Mouse (Mus musculus) hindlimb bud, embryonic 11.5 days (tissue): ENCODE measurements around the gene Ccl24.
"Not testable (repeated sequence)": the region's sequence is repeated elsewhere in the genome, so short reads cannot be mapped to it uniquely, and the experiment has no call there.

Experiments
- DNase-seq: peaks from one replicate; pipeline ENCODE4 v3.0.0-alpha.2; 2012; ENCODE audit warnings: low read depth, low spot score; ENCODE audit errors: extremely low spot score

The Ccl24 gene

DNA sequence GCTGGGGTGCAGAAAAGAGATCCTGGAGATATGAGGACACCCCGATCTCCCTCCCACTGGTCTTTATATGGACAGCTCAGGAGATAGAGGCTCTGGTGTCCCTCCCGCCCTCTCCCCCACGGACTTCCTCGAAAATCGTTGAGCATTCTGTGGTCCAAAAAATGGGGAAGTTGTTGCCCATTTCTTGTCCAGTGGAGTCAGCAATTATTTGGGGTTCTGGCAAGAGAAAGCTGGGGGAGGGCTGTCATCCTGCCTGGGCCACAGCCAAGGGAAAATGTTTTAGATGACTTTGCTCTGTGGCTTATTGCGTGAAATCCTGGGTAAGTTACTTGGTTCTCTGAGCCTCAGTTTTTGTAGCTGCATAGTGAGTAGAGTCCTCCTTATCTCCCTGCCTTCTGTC, at the start of gene Ccl24:
TSS of gene Ccl24 (minus strand) at position 44 of the 400 bp plus-strand sequence.
- no peak for DNase-seq

GRCm38 (mm10) chr5:135621725-135622124, 48.9 kb upstream of the Ccl24 start:
- DNase-seq, result no peak

GRCm38 (mm10) chr5:135620526-135620925, 47.7 kb upstream of the Ccl24 start:
- DNase-seq, result no peak

DNA sequence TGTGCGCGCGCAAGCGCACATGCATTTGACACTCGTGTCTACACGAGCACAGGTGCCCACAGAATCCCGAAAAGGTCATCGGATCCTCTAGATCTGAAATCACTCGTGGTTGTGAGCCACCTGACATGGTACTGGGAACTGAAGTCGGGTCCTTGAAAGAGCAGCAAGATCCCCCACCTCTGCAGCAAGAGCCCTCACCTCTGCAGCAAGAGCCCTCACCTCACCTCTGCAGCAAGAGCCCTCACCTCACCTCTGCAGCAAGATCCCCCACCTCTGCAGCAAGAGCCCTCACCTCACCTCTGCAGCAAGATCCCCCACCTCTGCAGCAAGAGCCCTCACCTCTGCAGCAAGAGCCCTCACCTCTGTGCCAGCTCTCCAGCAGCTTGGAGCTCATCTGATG, 46.9 kb upstream of the Ccl24 start:
- not testable (repeated sequence) for DNase-seq

GRCm38 (mm10) chr5:135609794-135610193, 36.9 kb upstream of the Ccl24 start:
- DNase-seq, result no peak

GRCm38 (mm10) chr5:135607581-135607980, 34.7 kb upstream of the Ccl24 start:
- DNase-seq, result no peak

DNA sequence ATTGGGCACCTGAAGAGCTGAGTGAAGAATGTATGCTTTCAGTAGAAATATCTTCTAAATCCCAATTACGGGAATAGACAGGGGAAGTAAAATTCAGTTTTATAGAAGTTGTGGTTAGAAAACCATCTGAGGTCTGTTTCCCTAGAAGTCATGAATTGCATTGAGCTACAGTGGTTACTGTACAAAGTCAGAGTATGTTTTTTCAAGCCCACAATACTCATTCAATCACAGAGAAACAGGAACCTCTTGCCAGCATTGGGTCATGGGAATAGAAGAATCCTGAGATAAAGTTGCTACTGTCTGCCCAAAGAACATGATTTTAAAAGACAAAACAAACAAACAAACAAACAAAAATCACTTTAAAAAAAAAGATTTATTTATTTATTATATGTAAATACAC, 33.9 kb upstream of the Ccl24 start:
- not testable (repeated sequence) for DNase-seq

GRCm38 (mm10) chr5:135604643-135605042, 31.8 kb upstream of the Ccl24 start:
- DNase-seq, result not testable (repeated sequence)

DNA sequence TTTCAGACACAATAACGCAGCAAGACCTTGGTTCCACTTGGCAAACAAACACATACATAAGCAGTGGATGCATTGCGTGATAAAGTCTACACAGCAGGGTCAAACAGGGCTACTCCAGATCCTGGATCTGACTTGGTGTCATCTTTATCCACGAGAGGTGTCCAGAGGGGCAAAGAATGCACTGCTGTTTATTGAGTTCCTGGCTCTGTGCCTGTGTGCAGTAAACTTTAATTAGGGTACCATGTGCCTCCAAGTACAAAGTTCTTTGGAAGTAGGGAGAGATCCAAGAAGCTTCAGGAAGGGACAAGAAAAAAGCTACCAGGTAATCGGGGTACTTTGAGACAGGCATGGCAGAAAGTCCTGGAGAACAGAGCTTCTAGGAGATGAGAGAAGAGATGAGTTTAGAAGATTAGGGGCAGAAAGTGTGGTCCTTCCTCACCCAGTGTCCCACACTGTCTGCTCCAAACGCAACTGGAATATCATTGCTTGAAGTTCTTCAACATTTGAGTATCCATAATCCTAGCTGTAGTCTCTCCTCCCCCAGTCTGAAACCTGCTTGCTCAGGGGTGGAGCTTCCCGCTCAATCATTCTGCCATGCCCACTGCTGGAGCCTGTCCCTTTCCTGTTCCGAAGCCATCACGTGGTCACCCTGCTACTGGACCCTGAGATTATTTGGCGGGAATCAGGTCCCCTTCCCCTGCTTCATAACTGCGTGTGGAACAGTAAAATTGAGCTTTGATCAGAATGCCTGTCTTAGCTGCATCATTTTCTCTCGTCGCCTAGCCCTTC, 17.3 kb upstream of the Ccl24 start:
- no peak for DNase-seq

DNA sequence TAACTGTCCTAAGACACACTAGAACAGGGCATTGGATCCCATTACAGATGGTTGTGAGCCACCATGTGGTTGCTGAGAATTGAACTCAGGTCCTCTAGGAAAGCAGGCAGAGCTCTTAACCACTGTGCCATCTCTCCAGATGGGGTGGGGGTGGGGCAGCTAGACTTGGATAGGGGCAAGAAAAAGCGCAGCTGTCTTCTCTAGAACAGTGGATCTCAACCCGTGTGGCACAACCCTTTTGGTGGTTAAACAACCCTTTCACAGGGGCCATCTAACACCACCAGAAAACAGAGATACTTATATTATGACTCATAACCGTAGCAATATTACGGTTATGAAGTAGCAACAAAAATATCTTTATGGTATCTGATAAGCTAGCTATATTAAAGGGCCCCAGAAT, 14.9 kb upstream of the Ccl24 start:
- DNase-seq, result no peak

GRCm38 (mm10) chr5:135585691-135586090, 12.8 kb upstream of the Ccl24 start:
- DNase-seq, result no peak

DNA sequence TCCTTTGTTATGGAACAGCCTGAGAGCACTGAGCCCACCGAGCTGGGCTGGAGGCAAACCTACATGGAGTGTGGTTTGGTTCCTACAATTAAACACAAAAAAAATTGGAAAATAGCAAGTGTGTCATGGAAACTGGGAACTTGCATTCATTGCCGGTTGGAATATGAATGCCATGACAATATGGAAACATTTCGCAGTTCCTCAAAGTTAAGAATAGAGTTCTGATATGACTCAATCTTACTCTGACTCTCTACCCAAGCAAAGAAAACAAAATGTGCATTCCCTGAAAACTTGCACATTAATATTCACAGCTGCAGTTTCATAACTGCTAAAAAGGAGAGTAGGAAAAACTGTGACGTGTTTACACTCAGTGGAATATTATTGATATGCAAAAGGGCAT, 9.5 kb upstream of the Ccl24 start:
- DNase-seq, result no peak

- no peak for DNase-seq
Measured at GRCm38 (mm10) chr5:135579331-135579751, 6.5 kb upstream of the Ccl24 start.

- DNase-seq, result no peak
Measured at GRCm38 (mm10) chr5:135576055-135576454, 3.2 kb upstream of the Ccl24 start.

DNA sequence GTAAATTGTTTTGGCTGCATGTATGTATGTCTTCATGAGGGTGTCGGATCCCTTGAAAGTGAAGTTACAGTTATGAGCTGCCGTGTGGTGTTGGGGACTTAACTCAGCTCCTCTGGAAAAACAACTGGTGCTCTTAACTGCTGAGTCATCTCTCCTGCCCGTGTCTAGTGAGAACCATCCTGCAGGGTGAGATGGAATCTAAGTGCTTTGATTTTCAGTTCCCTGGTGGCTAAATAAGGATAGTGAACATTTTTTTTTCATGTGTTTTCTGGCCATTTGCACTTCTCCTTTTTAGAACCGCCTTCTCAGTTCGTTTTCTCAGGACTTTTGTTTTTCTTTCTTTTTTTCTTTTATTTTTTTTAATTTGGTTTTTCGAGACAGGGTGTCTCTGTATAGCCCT, 4.2 kb downstream of the Ccl24 start:
- no peak for DNase-seq

DNA sequence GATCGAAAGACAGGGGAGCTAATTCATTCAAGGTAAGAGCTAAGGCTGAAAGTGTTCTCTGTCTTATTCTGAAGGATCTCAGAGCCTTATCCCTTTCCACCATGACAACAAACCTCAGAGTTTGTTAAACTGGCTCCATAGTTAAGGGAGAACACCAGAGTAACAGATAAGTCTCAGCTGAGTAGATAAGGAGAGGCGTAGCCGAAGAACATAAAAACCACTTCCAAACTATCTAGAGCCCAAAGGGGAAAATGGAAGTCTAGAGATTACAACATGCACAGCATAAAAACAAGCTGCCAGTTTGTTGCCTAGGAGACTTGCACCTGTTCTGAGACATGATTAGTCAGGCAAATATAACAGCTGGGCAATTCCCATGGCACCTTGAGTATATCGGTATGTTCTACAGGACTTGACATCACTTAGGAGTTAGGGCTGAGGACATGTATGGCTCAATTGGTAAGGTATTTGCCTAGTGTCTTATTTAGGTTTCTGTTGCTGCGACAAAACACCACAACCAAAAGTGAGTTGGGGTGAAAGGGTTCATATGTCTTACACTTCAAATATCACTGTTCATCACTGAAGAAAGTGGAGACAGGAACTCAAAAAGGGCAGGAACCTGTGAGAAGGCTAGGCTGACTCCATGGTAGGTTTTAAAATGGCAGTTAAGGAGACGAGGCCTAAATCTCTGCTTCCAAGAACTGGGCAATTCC, 5.1 kb downstream of the Ccl24 start:
- DNase-seq, result no peak

- no peak for DNase-seq
Measured at GRCm38 (mm10) chr5:135563469-135563868, 9.4 kb downstream of the Ccl24 start, which contains the start of gene Ccl26. Gene Ccl26 (minus strand): TSS chr5:135563569.

DNA sequence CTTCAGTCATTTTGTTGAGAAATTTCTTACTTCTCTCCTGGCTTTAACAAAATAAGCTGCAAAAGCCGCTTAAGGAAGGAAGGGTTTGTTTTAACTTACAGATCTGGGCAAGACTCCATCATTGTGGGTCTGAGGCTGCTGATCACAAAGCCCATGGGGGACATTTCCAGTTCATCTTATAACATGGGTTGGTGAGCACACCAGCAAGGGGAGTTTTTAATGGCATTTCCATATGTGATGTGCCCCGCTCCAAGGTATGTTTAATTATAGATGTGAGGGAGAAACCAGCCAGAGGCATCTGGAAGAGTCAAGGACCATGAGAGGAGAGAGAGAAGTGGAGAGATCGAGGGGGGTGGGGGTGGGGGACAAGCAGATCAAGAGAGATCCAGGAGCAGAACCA, 15.2 kb downstream of the Ccl24 start:
- DNase-seq, result no peak

GRCm38 (mm10) chr5:135557051-135557450, 15.8 kb downstream of the Ccl24 start:
- no peak for DNase-seq

DNA sequence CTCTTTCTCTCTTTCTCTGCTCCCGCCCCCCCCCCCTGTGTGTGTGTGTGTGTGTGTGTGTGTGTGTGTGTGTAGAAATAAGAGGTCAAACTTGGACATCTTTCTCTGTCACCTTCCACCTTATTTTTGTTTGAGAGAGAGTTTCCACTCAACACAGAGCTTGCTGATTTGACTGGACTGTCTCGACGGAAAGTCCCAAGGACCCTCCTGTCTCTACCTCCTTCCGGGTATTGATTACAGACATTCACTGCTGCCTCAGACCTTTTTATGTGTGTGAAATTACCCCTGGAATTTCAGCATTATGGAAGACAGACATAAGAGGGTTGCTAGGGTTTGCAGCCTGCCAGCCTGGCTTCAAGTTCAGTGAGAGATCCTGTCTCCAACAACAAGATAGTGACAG, 16.6 kb downstream of the Ccl24 start:
- DNase-seq, result no peak

DNA sequence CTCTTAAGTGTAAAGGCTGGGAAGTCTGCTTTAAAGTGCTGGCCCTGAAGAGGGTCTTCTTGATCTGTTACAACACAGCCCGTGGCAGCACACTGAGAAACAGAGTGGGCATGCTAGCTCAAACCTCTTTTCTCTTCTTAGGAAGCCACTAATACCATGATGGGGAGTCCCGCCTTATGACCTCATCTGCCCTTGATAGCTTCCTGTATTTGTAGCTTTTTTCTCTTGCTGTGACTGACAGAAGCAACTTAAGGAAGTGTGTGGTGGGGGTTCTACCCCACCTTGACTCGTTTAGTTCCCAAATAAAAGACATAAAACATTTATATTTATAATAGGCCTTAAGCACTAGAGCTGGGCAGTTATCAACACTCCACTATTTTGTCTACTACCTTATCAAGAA, 21.3 kb downstream of the Ccl24 start:
- DNase-seq, result no peak

DNA sequence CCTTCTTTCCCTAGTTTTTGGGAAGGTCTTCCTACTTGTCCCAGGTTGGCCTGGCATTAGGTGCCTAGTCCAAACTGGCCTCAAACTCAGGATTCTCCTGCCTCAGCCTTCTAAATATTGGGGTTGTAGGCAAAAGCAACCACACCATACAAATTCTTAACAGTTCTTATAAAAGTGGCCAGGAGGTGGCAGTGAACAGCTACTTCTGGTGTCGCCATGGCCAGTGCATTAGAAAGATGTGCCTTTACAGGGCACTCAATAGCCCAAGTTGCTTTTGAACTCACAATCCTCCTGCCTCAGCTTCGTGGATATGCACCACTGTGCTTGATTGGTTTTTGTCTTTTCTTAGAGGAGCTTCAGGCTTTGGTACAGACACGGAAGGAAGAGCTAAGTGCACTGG, 21.9 kb downstream of the Ccl24 start:
- no peak for DNase-seq
